Mouse (Mus musculus): ENCODE measurements around the gene Tgfbr3l.
A peak's percentile ranks its signal among the peaks of the same experiment; 100 is the strongest.
"Not testable (repeated sequence)": the region's sequence is repeated elsewhere in the genome, so short reads cannot be mapped to it uniquely, and the experiment has no call there.

Tgfbr3l gene

GRCm38 (mm10) chr8:4237814-4238433 is 10.1 kb upstream of the Tgfbr3l start:
- no peak for DNase-seq

GRCm38 (mm10) chr8:4238434-4239192 is 9.4 kb upstream of the Tgfbr3l start, which contains the start of the genes Map2k7 and Gm49320:
Gene Map2k7, plus strand, starts transcription at chr8:4238740.
Gene Gm49320, plus strand, starts transcription at chr8:4238865.
- peak; percentile 100 for DNase-seq

GRCm38 (mm10) chr8:4239193-4239890 is 8.7 kb upstream of the Tgfbr3l start:
- DNase-seq = no peak

- no peak for DNase-seq
Measured at GRCm38 (mm10) chr8:4245061-4245460, 3.0 kb upstream of the Tgfbr3l start.

GRCm38 (mm10) chr8:4245737-4246136 is 2.3 kb upstream of the Tgfbr3l start:
- DNase-seq = peak in 1 of 2 experiments; percentile 58

GRCm38 (mm10) chr8:4247241-4247640 is 773 bp upstream of the Tgfbr3l start:
- no peak for DNase-seq

GRCm38 (mm10) chr8:4249213-4249612 is 1.2 kb downstream of the Tgfbr3l start:
- DNase-seq = no peak

- DNase-seq = peak; percentile 86 to 94
Measured at GRCm38 (mm10) chr8:4250306-4250970, 2.4 kb downstream of the Tgfbr3l start.

GRCm38 (mm10) chr8:4252116-4252760 is 4.2 kb downstream of the Tgfbr3l start:
- DNase-seq = no peak

GRCm38 (mm10) chr8:4252934-4253841 is 5.2 kb downstream of the Tgfbr3l start, which contains the start of gene Snapc2:
Gene Snapc2, plus strand, starts transcription at chr8:4253080.
- DNase-seq = peak; percentile 95 to 96

- peak; percentile 91 to 94 for DNase-seq
Measured at GRCm38 (mm10) chr8:4254001-4254400, 6.0 kb downstream of the Tgfbr3l start.

GRCm38 (mm10) chr8:4255471-4255870 is 7.5 kb downstream of the Tgfbr3l start:
- not testable (repeated sequence) for DNase-seq

- DNase-seq = no peak
Measured at GRCm38 (mm10) chr8:4256911-4257310, 8.9 kb downstream of the Tgfbr3l start.

- no peak for DNase-seq
Measured at GRCm38 (mm10) chr8:4257350-4257749, 9.3 kb downstream of the Tgfbr3l start.

- peak; percentile 85 to 90 for DNase-seq
Measured at GRCm38 (mm10) chr8:4258233-4258632, 10.2 kb downstream of the Tgfbr3l start.

GRCm38 (mm10) chr8:4258678-4259077 is 10.7 kb downstream of the Tgfbr3l start:
- DNase-seq = peak; percentile 64 to 79

- DNase-seq = peak; percentile 90 to 93
Measured at GRCm38 (mm10) chr8:4259125-4259804, 11.3 kb downstream of the Tgfbr3l start, which contains the start of gene Ctxn1. Gene Ctxn1, minus strand, starts transcription at chr8:4259274.

- no peak for DNase-seq
Measured at GRCm38 (mm10) chr8:4259805-4260170, 11.8 kb downstream of the Tgfbr3l start.

- no peak for DNase-seq
Measured at GRCm38 (mm10) chr8:4263105-4263791, 15.2 kb downstream of the Tgfbr3l start.

Data from cerebellum, postnatal 14 days (tissue).